Mouse (Mus musculus) CH12F3 (cell line): ENCODE results near the gene Slc5a5.
"Not testable (repeated sequence)": the region's sequence is repeated elsewhere in the genome, so short reads cannot be mapped to it uniquely, and the experiment has no call there.

Experiments
- in situ Hi-C: fragments of 300-500 bp; cut with MboI; formaldehyde crosslinking; loops from 2 replicates; pipeline ENCODE4 v1.14.3; 2020; ENCODE audit warnings: low sequenced_read_pairs

Slc5a5 gene

GRCm38 (mm10) chr8:70903582-70903981, 11.0 kb upstream of the Slc5a5 start:
- in situ Hi-C loops: no loop called here

GRCm38 (mm10) chr8:70903112-70903511, 10.6 kb upstream of the Slc5a5 start:
- in situ Hi-C loops: no loop called here

- in situ Hi-C loops: no loop called here
Observed at GRCm38 (mm10) chr8:70902211-70902610, 9.7 kb upstream of the Slc5a5 start.

GRCm38 (mm10) chr8:70900872-70901387, 8.4 kb upstream of the Slc5a5 start:
- in situ Hi-C loops: no loop called here

- in situ Hi-C loops: no loop called here
Observed at GRCm38 (mm10) chr8:70899226-70899625, 6.7 kb upstream of the Slc5a5 start.

GRCm38 (mm10) chr8:70898661-70899198, 6.2 kb upstream of the Slc5a5 start:
- in situ Hi-C loops: no loop called here

GRCm38 (mm10) chr8:70897681-70898413, 5.3 kb upstream of the Slc5a5 start:
- in situ Hi-C loops: no loop called here

- in situ Hi-C loops: no loop called here
Observed at GRCm38 (mm10) chr8:70897021-70897680, 4.6 kb upstream of the Slc5a5 start, which contains the start of gene Rpl18a. Rpl18a (minus strand) TSS chr8:70897412.

GRCm38 (mm10) chr8:70896316-70897020, 3.9 kb upstream of the Slc5a5 start:
- in situ Hi-C loops: no loop called here

- in situ Hi-C loops: not testable (repeated sequence)
Observed at GRCm38 (mm10) chr8:70895571-70896259, 3.2 kb upstream of the Slc5a5 start.

GRCm38 (mm10) chr8:70894771-70895545, 2.4 kb upstream of the Slc5a5 start:
- in situ Hi-C loops: no loop called here

GRCm38 (mm10) chr8:70894385-70894720, 1.8 kb upstream of the Slc5a5 start:
- in situ Hi-C loops: no loop called here

- in situ Hi-C loops: no loop called here
Observed at GRCm38 (mm10) chr8:70893656-70894384, 1.3 kb upstream of the Slc5a5 start.

- in situ Hi-C loops: no loop called here
Observed at GRCm38 (mm10) chr8:70892896-70893655, 519 bp upstream of the Slc5a5 start.

- in situ Hi-C loops: no loop called here
Observed at GRCm38 (mm10) chr8:70891356-70891755, 1.2 kb downstream of the Slc5a5 start.

GRCm38 (mm10) chr8:70890656-70891055, 1.9 kb downstream of the Slc5a5 start:
- in situ Hi-C loops: no loop called here

GRCm38 (mm10) chr8:70887669-70888068, 4.9 kb downstream of the Slc5a5 start:
- in situ Hi-C loops: no loop called here

GRCm38 (mm10) chr8:70885612-70886011, 6.9 kb downstream of the Slc5a5 start:
- in situ Hi-C loops: no loop called here

- in situ Hi-C loops: no loop called here
Observed at GRCm38 (mm10) chr8:70884683-70885082, 7.9 kb downstream of the Slc5a5 start.
